Mouse (Mus musculus) limb, embryonic 13.5 days (tissue): Measurements from ENCODE around the gene Aph1a. TPM values are rescaled to one million over a fixed set of nuclear protein-coding genes. Genes with fewer than 3 reads are reported as not detected.
A peak's percentile ranks its signal among the peaks of the same experiment; 100 is the strongest.

Experiments
- ATAC-seq: fragments of 200-750 bp; cut with Nextera tagmentation; 2 replicates; pipeline ENCODE4 v1.8.0; 2017; ENCODE audit warnings: low read depth, moderate number of reproducible peaks, moderate TSS enrichment; ENCODE audit not compliant: low FRiP score
- H3K27ac ChIP-seq: fragments of 300-500 bp; sonication (generic); 2 replicates; pipeline ENCODE4 v1.5.1; 2015; ENCODE audit warnings: inconsistent platforms, mild to moderate bottlenecking, moderate library complexity
- H3K27me3 ChIP-seq: fragments of 300-500 bp; sonication (generic); 2 replicates; pipeline ENCODE4 v1.6.1; 2015; ENCODE audit warnings: mild to moderate bottlenecking, inconsistent platforms
- H3K36me3 ChIP-seq: fragments of 300-500 bp; sonication (generic); 2 replicates; pipeline ENCODE4 v1.6.1; 2015; ENCODE audit warnings: inconsistent platforms, mild to moderate bottlenecking, moderate library complexity
- H3K4me1 ChIP-seq: fragments of 300-500 bp; sonication (generic); 2 replicates; pipeline ENCODE4 v1.6.1; 2015; ENCODE audit warnings: inconsistent platforms
- H3K4me2 ChIP-seq: fragments of 300-500 bp; sonication (generic); replicated peaks from 2 replicates; pipeline ENCODE4 v1.6.1; 2015; ENCODE audit warnings: inconsistent platforms, mild to moderate bottlenecking, moderate library complexity
- H3K4me3 ChIP-seq: fragments of 300-500 bp; sonication (generic); 2 replicates; pipeline ENCODE4 v1.5.1; 2015; ENCODE audit warnings: moderate library complexity, mild to moderate bottlenecking, inconsistent platforms
- H3K9ac ChIP-seq: fragments of 300-500 bp; sonication (generic); 2 replicates; pipeline ENCODE4 v1.6.1; 2015; ENCODE audit warnings: mild to moderate bottlenecking, inconsistent platforms
- H3K9me3 ChIP-seq: fragments of 300-500 bp; sonication (generic); 2 replicates; pipeline ENCODE4 v1.6.1; 2016; ENCODE audit warnings: inconsistent platforms
- WGBS: fragments of 180-500 bp; shearing (Covaris S2); methylation state at CpG from one replicate; pipeline ENCODE4 v1.1.7; 2015; 5-methylcytosine and 5-hydroxymethylcytosine counted together
- polyA plus RNA-seq: library from polyadenylated mRNA; unstranded; fragments of >200 nt; fragmentation: Nextera tagmentation; extraction: Ambion mirVana; gene quantifications from 2 replicates; pipeline ENCODE4 v1.2.1, GENCODE M21; 2015

Gene Aph1a
- polyA plus RNA-seq, 1 experiment from 2014 or later, result 30.2 TPM

- Histone ChIP-seq H3K4me2 (no peak overlapping the region), H3K4me1 (peaks cover 4% of the 10 kb centered on the region), H3K9ac (no peak overlapping the region), H3K4me3 (no peak overlapping the region), H3K27ac (no peak overlapping the region), H3K36me3 (peaks cover 68% of the 10 kb centered on the region), H3K27me3 (no peaks in the 10 kb centered on the region), H3K9me3 (no peaks in the 10 kb centered on the region)
- no peak for ATAC-seq
- 87% methylated on average over 20 of the region's 20 CpGs for WGBS
Observed at GRCm38 (mm10) chr3:95865571-95865970, 28.2 kb upstream of the Aph1a start.

- Histone ChIP-seq H3K4me2 (no peak overlapping the region), H3K27me3 (no peaks in the 10 kb centered on the region), H3K27ac (no peak overlapping the region), H3K4me3 (no peak overlapping the region), H3K36me3 (peaks cover 68% of the 10 kb centered on the region), H3K9me3 (no peaks in the 10 kb centered on the region), H3K9ac (no peak overlapping the region), H3K4me1 (peaks cover 7% of the 10 kb centered on the region)
- WGBS, result 84% methylated on average over 5 of the region's 5 CpGs
- ATAC-seq, result no peak
Observed at GRCm38 (mm10) chr3:95866071-95866470, 27.7 kb upstream of the Aph1a start.

- 91% methylated on average over 2 of the region's 2 CpGs for whole genome bisulfite sequencing
- no peaks in the 10 kb centered on the region for H3K9me3 ChIP-seq
- H3K4me1 ChIP-seq, result peaks cover 13% of the 10 kb centered on the region
- H3K4me3 ChIP-seq, result no peak overlapping the region
- H3K9ac ChIP-seq, result no peak overlapping the region
- H3K27me3 ChIP-seq, result no peaks in the 10 kb centered on the region
- H3K36me3 ChIP-seq, result peaks cover 64% of the 10 kb centered on the region
- ATAC-seq, result no peak
- no peak overlapping the region for H3K4me2 ChIP-seq
- H3K27ac ChIP-seq, result no peak overlapping the region
Observed at GRCm38 (mm10) chr3:95867408-95867807, 26.4 kb upstream of the Aph1a start.

GRCm38 (mm10) chr3:95870976-95871375, 22.8 kb upstream of the Aph1a start:
- peaks cover 15% of the 10 kb centered on the region for H3K4me1 ChIP-seq
- peak overlapping the region; percentile 74 for H3K4me2 ChIP-seq
- peaks cover 37% of the 10 kb centered on the region for H3K36me3 ChIP-seq
- H3K9ac ChIP-seq, result peak overlapping the region; percentile 83
- H3K27me3 ChIP-seq, result no peaks in the 10 kb centered on the region
- 5% methylated on average over 15 of the region's 15 CpGs for WGBS
- peak overlapping the region; percentile 73 for H3K27ac ChIP-seq
- peak overlapping the region; percentile 73 for H3K4me3 ChIP-seq
- no peaks in the 10 kb centered on the region for H3K9me3 ChIP-seq
- ATAC-seq, result peak; percentile 51

- under 1% methylated on average over 33 of the region's 33 CpGs for WGBS
- H3K27me3 ChIP-seq, result no peaks in the 10 kb centered on the region
- H3K4me3 ChIP-seq, result peak within 1 kb of the TSS; percentile 73
- H3K27ac ChIP-seq, result peak within 1 kb of the TSS; percentile 73
- peak; percentile 95 for ATAC-seq
- H3K36me3 ChIP-seq, result peaks cover 33% of the 10 kb centered on the region
- peak within 1 kb of the TSS; percentile 74 for H3K4me2 ChIP-seq
- H3K9ac ChIP-seq, result peak within 1 kb of the TSS; percentile 83
- no peaks in the 10 kb centered on the region for H3K9me3 ChIP-seq
- peaks cover 15% of the 10 kb centered on the region for H3K4me1 ChIP-seq
Observed at GRCm38 (mm10) chr3:95871392-95871867, 22.3 kb upstream of the Aph1a start, which contains the start of gene Mrps21. TSS of gene Mrps21 (minus strand) at chr3:95871519.

- WGBS, result 59% methylated on average over 7 of the region's 7 CpGs
- peak overlapping the region; percentile 73 for H3K4me3 ChIP-seq
- ATAC-seq, result no peak
- H3K36me3 ChIP-seq, result peaks cover 29% of the 10 kb centered on the region
- H3K4me2 ChIP-seq, result peak overlapping the region; percentile 74
- peak overlapping the region; percentile 83 for H3K9ac ChIP-seq
- H3K27ac ChIP-seq, result no peak overlapping the region
- H3K27me3 ChIP-seq, result no peaks in the 10 kb centered on the region
- H3K9me3 ChIP-seq, result no peaks in the 10 kb centered on the region
- peaks cover 15% of the 10 kb centered on the region for H3K4me1 ChIP-seq
Observed at GRCm38 (mm10) chr3:95872048-95872447, 21.7 kb upstream of the Aph1a start.

GRCm38 (mm10) chr3:95879063-95879462, 14.7 kb upstream of the Aph1a start:
- WGBS, result 85% methylated on average over 4 of the region's 4 CpGs
- no peak for ATAC-seq

GRCm38 (mm10) chr3:95881979-95882815, 11.6 kb upstream of the Aph1a start, which contains the start of gene Ciart:
TSS of gene Ciart (minus strand) at chr3:95882251.
- Histone ChIP-seq H3K9me3 (no peaks in the 10 kb centered on the region), H3K4me2 (peak within 1 kb of the TSS; percentile 100), H3K27me3 (no peaks in the 10 kb centered on the region), H3K4me1 (peaks cover 16% of the 10 kb centered on the region), H3K9ac (peak within 1 kb of the TSS; percentile 63), H3K4me3 (peak within 1 kb of the TSS; percentile 58), H3K36me3 (no peaks in the 10 kb centered on the region), H3K27ac (no peak within 1 kb of the TSS)
- peak; percentile 100 for ATAC-seq
- under 1% methylated on average over 66 of the region's 66 CpGs for WGBS

More at GRCm38 (mm10) chr3:95879063-95879462, 14.7 kb upstream of the Aph1a start:
- Histone ChIP-seq H3K36me3 (no peaks in the 10 kb centered on the region), H3K9ac (no peak overlapping the region), H3K4me2 (no peak overlapping the region), H3K9me3 (no peaks in the 10 kb centered on the region), H3K27me3 (no peaks in the 10 kb centered on the region), H3K4me1 (peaks cover 16% of the 10 kb centered on the region), H3K27ac (no peak overlapping the region), H3K4me3 (no peak overlapping the region)

- Histone ChIP-seq H3K36me3 (no peaks in the 10 kb centered on the region), H3K27me3 (no peaks in the 10 kb centered on the region), H3K4me1 (peaks cover 16% of the 10 kb centered on the region), H3K4me2 (peak overlapping the region; percentile 100), H3K4me3 (peak overlapping the region; percentile 58), H3K9me3 (no peaks in the 10 kb centered on the region), H3K27ac (no peak overlapping the region), H3K9ac (peak overlapping the region; percentile 60)
- WGBS, result 2% methylated on average over 24 of the region's 24 CpGs
- ATAC-seq, result no peak
Observed at GRCm38 (mm10) chr3:95882816-95883425, 10.8 kb upstream of the Aph1a start.

- Histone ChIP-seq H3K9ac (no peak overlapping the region), H3K4me2 (no peak overlapping the region), H3K27ac (no peak overlapping the region), H3K4me3 (no peak overlapping the region), H3K27me3 (no peaks in the 10 kb centered on the region), H3K4me1 (peaks cover 16% of the 10 kb centered on the region), H3K9me3 (no peaks in the 10 kb centered on the region), H3K36me3 (no peaks in the 10 kb centered on the region)
- 59% methylated on average over 5 of the region's 5 CpGs for WGBS
- no peak for ATAC-seq
Observed at GRCm38 (mm10) chr3:95884400-95884799, 9.4 kb upstream of the Aph1a start.

- no peaks in the 10 kb centered on the region for H3K36me3 ChIP-seq
- H3K4me2 ChIP-seq, result no peak overlapping the region
- peaks cover 25% of the 10 kb centered on the region for H3K4me1 ChIP-seq
- H3K4me3 ChIP-seq, result no peak overlapping the region
- no peaks in the 10 kb centered on the region for H3K27me3 ChIP-seq
- H3K9me3 ChIP-seq, result no peaks in the 10 kb centered on the region
- WGBS, result 71% methylated on average over 4 of the region's 4 CpGs
- H3K27ac ChIP-seq, result no peak overlapping the region
- H3K9ac ChIP-seq, result no peak overlapping the region
- ATAC-seq, result no peak
Observed at GRCm38 (mm10) chr3:95887596-95887995, 6.2 kb upstream of the Aph1a start.

GRCm38 (mm10) chr3:95889664-95890063, 4.1 kb upstream of the Aph1a start:
- no peak overlapping the region for H3K9ac ChIP-seq
- peaks cover 30% of the 10 kb centered on the region for H3K4me1 ChIP-seq
- no peak overlapping the region for H3K27ac ChIP-seq
- no peaks in the 10 kb centered on the region for H3K27me3 ChIP-seq
- no peaks in the 10 kb centered on the region for H3K9me3 ChIP-seq
- no peak overlapping the region for H3K4me2 ChIP-seq
- H3K4me3 ChIP-seq, result no peak overlapping the region
- no peak for ATAC-seq
- H3K36me3 ChIP-seq, result no peaks in the 10 kb centered on the region
- 20% methylated on average over 3 of the region's 3 CpGs for WGBS
